Mouse (Mus musculus) neutrophil, adult 5-6 weeks (primary cell): Measurements from ENCODE around the gene Tubb3. TPM values are rescaled to one million over a fixed set of nuclear protein-coding genes. Genes with fewer than 3 reads are reported as not detected.

ENCODE experiments used
- ATAC-seq: fragments of 151-379, 151-347 bp; 2 replicates; pipeline ENCODE4 v1.8.0; 2017; ENCODE audit warnings: mild to moderate bottlenecking, moderate TSS enrichment; ENCODE audit not compliant: insufficient number of reproducible peaks, poor library complexity, low FRiP score, severe bottlenecking; ENCODE audit errors: extremely low read depth
- total RNA-seq: library from RNA; stranded (forward); fragments of 200-1000 nt; gene quantifications from 2 replicates; pipeline ENCODE4 v1.2.3, GENCODE M21; 2017

Tubb3 gene
- total RNA-seq, 1 experiment from 2014 or later, result not detected

- no peak for ATAC-seq
These were observed 43.3 kb downstream of the Tubb3 start for GRCm38 (mm10) chr8:123454559-123454958.

GRCm38 (mm10) chr8:123463651-123464050 is 52.4 kb downstream of the Tubb3 start:
- no peak for ATAC-seq

- ATAC-seq, result no peak
These were observed 56.3 kb downstream of the Tubb3 start for GRCm38 (mm10) chr8:123467476-123467875.

Other genes starting within 250 kb of the Tubb3 start
- gene Dpep1, start 225.2 kb upstream of the Tubb3 start, total RNA-seq, result not detected in 2 replicates
- gene Chmp1a, start 198.7 kb upstream of the Tubb3 start, total RNA-seq, result 60.9 and 64.8 TPM in 2 replicates
- 0.12 TPM in 2 replicates for gene Spata33, start 198.6 kb upstream of the Tubb3 start, total RNA-seq
- 48.5 and 58.4 TPM in 2 replicates for gene Cdk10, start 186.6 kb upstream of the Tubb3 start, total RNA-seq
- gene Spata2l, start 175.2 kb upstream of the Tubb3 start, total RNA-seq, result 3.5 and 6.8 TPM in 2 replicates
- 55.0 and 57.4 TPM in 2 replicates for gene Zfp276, start 157.2 kb upstream of the Tubb3 start, total RNA-seq
- 43.6 and 53.3 TPM in 2 replicates for gene Vps9d1, start 157.1 kb upstream of the Tubb3 start, total RNA-seq
- 26.8 and 30.6 TPM in 2 replicates for gene Fanca, start 92.8 kb upstream of the Tubb3 start, total RNA-seq
- gene Spire2, start 78.7 kb upstream of the Tubb3 start, total RNA-seq, result 0.23 and 0.37 TPM in 2 replicates
- gene Tcf25, start 37.7 kb upstream of the Tubb3 start, total RNA-seq, result 275 and 330 TPM in 2 replicates
- 0.61 TPM in 1 of 2 replicates, not detected in the other for gene Mc1r, start 4.3 kb upstream of the Tubb3 start, total RNA-seq
- 5.0 and 6.2 TPM in 2 replicates for gene Def8, start 12.1 kb downstream of the Tubb3 start, total RNA-seq
- gene Afg3l1, start 66.5 kb downstream of the Tubb3 start, total RNA-seq, result 12.8 and 17.9 TPM in 2 replicates
- gene Dbndd1, start 104.0 kb downstream of the Tubb3 start, total RNA-seq, result 0.58 TPM in 1 of 2 replicates, not detected in the other
- 2.3 and 4.3 TPM in 2 replicates for gene Gas8, start 107.4 kb downstream of the Tubb3 start, total RNA-seq
- gene Rhou, start 242.5 kb downstream of the Tubb3 start, total RNA-seq, result 2.7 and 3.7 TPM in 2 replicates